Mouse (Mus musculus) cerebellum, adult 2 months (tissue): Measurements from ENCODE around the gene Hoxd4. TPM values are rescaled to one million over a fixed set of nuclear protein-coding genes. Genes with fewer than 3 reads are reported as not detected.

ENCODE experiments used
- DNase-seq, 2 experiments: peaks; one replicate each; pipeline ENCODE4 v3.0.0; 2021
- H3K27ac ChIP-seq: fragments of 200-500 bp; 2 replicates; pipeline ENCODE4 v1.5.1; 2012; ENCODE audit warnings: low read length, control low read depth, inconsistent platforms; ENCODE audit not compliant: insufficient read depth
- H3K27me3 ChIP-seq: fragments of 200-500 bp; 2 replicates; pipeline ENCODE4 v1.6.1; 2012; ENCODE audit warnings: inconsistent platforms, mild to moderate bottlenecking, low read length, moderate library complexity; ENCODE audit not compliant: control insufficient read depth, insufficient read depth
- H3K4me1 ChIP-seq: fragments of 200-500 bp; 2 replicates; pipeline ENCODE4 v1.6.1; 2011; ENCODE audit warnings: low read length; ENCODE audit not compliant: control insufficient read depth, insufficient read depth
- H3K4me3 ChIP-seq: fragments of 200-500 bp; replicated peaks from 2 replicates; pipeline ENCODE3; 2011; ENCODE audit warnings: mild to moderate bottlenecking, low read depth, low read length, control low read depth; ENCODE audit not compliant: insufficient read depth
- CTCF ChIP-seq: fragments of 200-500 bp; IDR thresholded peaks from 2 replicates; pipeline ENCODE4 v1.5.1; 2011; ENCODE audit warnings: low read depth, mild to moderate bottlenecking, control low read depth, low read length, moderate library complexity, borderline replicate concordance; ENCODE audit not compliant: insufficient read depth
- POLR2A ChIP-seq: fragments of 200-500 bp; IDR thresholded peaks from 2 replicates; pipeline ENCODE4 v1.6.1; 2011; ENCODE audit warnings: low read length, control low read depth, borderline replicate concordance; ENCODE audit not compliant: insufficient read depth
- WGBS: fragments of 180-500 bp; shearing (Covaris S2); methylation state at CpG from one replicate; pipeline ENCODE4 v1.1.7; 2018; 5-methylcytosine and 5-hydroxymethylcytosine counted together
- polyA plus RNA-seq: library from polyadenylated mRNA; depleted of rRNA; stranded (reverse); fragments of >200 nt; gene quantifications from 2 replicates; pipeline ENCODE4 v1.2.3, GENCODE M21; 2012

Hoxd4 gene
- polyA plus RNA-seq, 1 experiment: 2.8 TPM

- DNase-seq: no peak
- 4% methylated on average over 23 of the region's 24 CpGs for WGBS
- no peak overlapping the region for H3K4me3 ChIP-seq
- TF ChIP-seq POLR2A (no peak), CTCF (no peak)
- H3K4me1 ChIP-seq: no peaks in the 10 kb centered on the region
- H3K27me3 ChIP-seq: peaks cover 8% of the 10 kb centered on the region; the same call in 1 of the 2 replicates
- H3K27ac ChIP-seq: no peak overlapping the region
Measured at GRCm38 (mm10) chr2:74675666-74676282, 36.0 kb upstream of the Hoxd4 start.

GRCm38 (mm10) chr2:74676376-74677052 is 35.2 kb upstream of the Hoxd4 start:
- Histone ChIP-seq H3K27me3 (peaks cover 8% of the 10 kb centered on the region; the same call in 1 of the 2 replicates), H3K4me1 (no peaks in the 10 kb centered on the region), H3K27ac (no peak overlapping the region), H3K4me3 (no peak overlapping the region)
- no peak for DNase-seq
- no peak for TF ChIP-seq POLR2A
- no peak for TF ChIP-seq CTCF
- WGBS: 3% methylated on average over 9 of the region's 9 CpGs

GRCm38 (mm10) chr2:74677106-74677505 is 34.6 kb upstream of the Hoxd4 start:
- no peak for TF ChIP-seq POLR2A
- no peak for TF ChIP-seq CTCF
- no peak for DNase-seq
- no peak overlapping the region for H3K4me3 ChIP-seq
- no peaks in the 10 kb centered on the region for H3K4me1 ChIP-seq
- 11% methylated on average over 2 of the region's 2 CpGs for WGBS
- peaks cover 8% of the 10 kb centered on the region; the same call in 1 of the 2 replicates for H3K27me3 ChIP-seq
- no peak overlapping the region for H3K27ac ChIP-seq

- no peak for DNase-seq
- Histone ChIP-seq H3K27me3 (peaks cover 16% of the 10 kb centered on the region; the same call in 1 of the 2 replicates), H3K4me3 (no peak within 1 kb of the TSS), H3K27ac (no peak within 1 kb of the TSS), H3K4me1 (no peaks in the 10 kb centered on the region)
- 2% methylated on average over 15 of the region's 15 CpGs for WGBS
- TF ChIP-seq CTCF (no peak), POLR2A (no peak)
Measured at GRCm38 (mm10) chr2:74678891-74679595, 32.7 kb upstream of the Hoxd4 start, which contains the start of gene Hoxd11. Hoxd11 (plus strand) TSS chr2:74679557.

- H3K4me3 ChIP-seq: no peak overlapping the region
- TF ChIP-seq CTCF (no peak), POLR2A (no peak)
- WGBS: 3% methylated on average over 26 of the region's 26 CpGs
- H3K4me1 ChIP-seq: no peaks in the 10 kb centered on the region
- peaks cover 17% of the 10 kb centered on the region; the same call in 1 of the 2 replicates for H3K27me3 ChIP-seq
- H3K27ac ChIP-seq: no peak overlapping the region
- DNase-seq: no peak
Measured at GRCm38 (mm10) chr2:74679596-74679971, 32.1 kb upstream of the Hoxd4 start.

DNA sequence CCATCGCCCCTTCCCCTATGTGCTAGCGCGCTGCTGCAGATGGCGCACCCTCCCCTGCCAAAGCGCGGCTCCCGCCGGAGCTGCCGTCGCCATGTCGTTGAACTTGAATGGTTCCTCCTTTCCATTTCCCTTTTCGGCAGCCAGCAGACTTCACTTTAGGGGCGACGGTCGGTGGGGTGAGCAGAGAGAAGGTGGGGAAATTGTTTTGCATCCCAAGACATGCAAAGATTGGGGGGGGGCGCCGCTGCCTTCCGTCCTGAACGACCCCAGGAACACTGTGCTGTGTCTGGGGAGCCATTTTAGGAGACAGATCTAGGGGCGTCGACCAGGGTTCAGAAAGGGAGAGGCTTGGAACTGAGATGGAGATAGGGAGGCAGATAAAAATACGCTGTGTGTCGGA is 31.7 kb upstream of the Hoxd4 start:
- WGBS: 2% methylated on average over 23 of the region's 23 CpGs
- DNase-seq: no peak
- no peaks in the 10 kb centered on the region for H3K4me1 ChIP-seq
- H3K27me3 ChIP-seq: peaks cover 17% of the 10 kb centered on the region; the same call in 1 of the 2 replicates
- TF ChIP-seq POLR2A (no peak), CTCF (no peak)
- H3K27ac ChIP-seq: no peak overlapping the region
- H3K4me3 ChIP-seq: no peak overlapping the region

GRCm38 (mm10) chr2:74680561-74681398 is 30.9 kb upstream of the Hoxd4 start:
- TF ChIP-seq CTCF (no peak), POLR2A (no peak)
- Histone ChIP-seq H3K4me3 (no peak overlapping the region), H3K27ac (no peak overlapping the region), H3K4me1 (no peaks in the 10 kb centered on the region), H3K27me3 (peaks cover 17% of the 10 kb centered on the region; the same call in 1 of the 2 replicates)
- WGBS: 3% methylated on average over 21 of the region's 21 CpGs
- no peak for DNase-seq
